Mouse (Mus musculus) CH12.LX (cell line): ENCODE measurements at regions not wholly inside any gene's neighbourhood (a gene's known extent, or its start where the extent isn't known, plus 50 kb on each side); places are given as distances from the start of the nearest gene placed in this dataset.

Source experiments
- DNase-seq: peaks from one replicate; pipeline ENCODE4 v3.0.0-alpha.2; 2013; ENCODE audit errors: extremely low read depth
- H3K27ac ChIP-seq: 2 replicates; pipeline ENCODE4 v1.5.1; 2012; ENCODE audit warnings: low read depth, mild to moderate bottlenecking, control low read depth, moderate library complexity; ENCODE audit not compliant: insufficient read depth
- H3K27me3 ChIP-seq: replicated peaks from 2 replicates; pipeline ENCODE3; 2012; ENCODE audit warnings: inconsistent platforms
- H3K36me3 ChIP-seq, 2 experiments: replicated peaks in 1 of 2; 2 replicates each; pipeline versions ENCODE3 to v1.6.1; 2012; ENCODE audit warnings: inconsistent platforms in 1 of 2, low read length in 1 of 2, mild to moderate bottlenecking in 1 of 2, mixed read lengths in 1 of 2, moderate library complexity in 1 of 2; ENCODE audit not compliant: control insufficient read depth in 1 of 2, insufficient read depth in 1 of 2
- H3K4me1 ChIP-seq, 2 experiments: 2 replicates each; pipeline ENCODE4 v1.6.1; 2012; ENCODE audit warnings: inconsistent platforms in 1 of 2, moderate library complexity in 1 of 2; ENCODE audit not compliant: insufficient read depth in 2 of 2, control insufficient read depth in 1 of 2
- H3K4me2 ChIP-seq: 2 replicates; pipeline ENCODE4 v1.6.1; 2012; ENCODE audit warnings: low read depth, mild to moderate bottlenecking, control low read depth; ENCODE audit not compliant: poor library complexity, insufficient read depth, severe bottlenecking
- H3K4me3 ChIP-seq, 3 experiments: fragments of 150-350 bp in 1 of 3; sonication (generic) in 1 of 3; replicated peaks in 1 of 3; 2 replicates each; pipeline versions ENCODE3 to v1.5.1; 2011 to 2012; ENCODE audit warnings: low read depth in 2 of 3, low read length in 2 of 3, mild to moderate bottlenecking in 2 of 3, moderate library complexity in 2 of 3, control low read depth in 1 of 3, improper control_type of control experiment in 1 of 3, inconsistent platforms in 1 of 3, mixed read lengths in 1 of 3; ENCODE audit not compliant: poor library complexity in 1 of 3
- H3K79me2 ChIP-seq: replicated peaks from 2 replicates; pipeline ENCODE4 v1.6.1; 2012; ENCODE audit warnings: mild to moderate bottlenecking, moderate library complexity; ENCODE audit not compliant: control insufficient read depth, poor library complexity, insufficient read depth, severe bottlenecking; ENCODE audit errors: extremely low read depth
- H3K9ac ChIP-seq: 2 replicates; pipeline ENCODE4 v1.6.1; 2012; ENCODE audit warnings: low read depth, mild to moderate bottlenecking, control low read depth, moderate library complexity; ENCODE audit not compliant: insufficient read depth
- H3K9me3 ChIP-seq: replicated peaks from 2 replicates; pipeline ENCODE3; 2012; ENCODE audit warnings: low read length, inconsistent platforms, mixed read lengths
- BHLHE40 ChIP-seq: IDR thresholded peaks from 2 replicates; pipeline ENCODE4 v1.6.1; 2011; ENCODE audit warnings: mild to moderate bottlenecking, low read depth, low read length, improper control_type of control experiment
- CTCF ChIP-seq, 2 experiments: IDR thresholded peaks in 1 of 2; conservative IDR thresholded peaks in 1 of 2; 2 replicates each; pipeline ENCODE4 v1.5.1; 2011 to 2012; ENCODE audit warnings: low read depth in 2 of 2, low read length in 2 of 2, improper control_type of control experiment in 1 of 2, inconsistent platforms in 1 of 2, mild to moderate bottlenecking in 1 of 2, moderate library complexity in 1 of 2
- E2F4 ChIP-seq: IDR thresholded peaks from 2 replicates; pipeline ENCODE4 v1.6.1; 2011; ENCODE audit warnings: low read depth, low read length, improper control_type of control experiment; ENCODE audit not compliant: insufficient replicate concordance
- ETS1 ChIP-seq: conservative IDR thresholded peaks from 2 replicates; pipeline ENCODE4 v1.6.1; 2012; ENCODE audit warnings: low read depth, mild to moderate bottlenecking, inconsistent platforms, low read length, improper control_type of control experiment, moderate library complexity
- KAT2A ChIP-seq: IDR thresholded peaks from 2 replicates; pipeline ENCODE4 v1.6.1; 2012; ENCODE audit warnings: low read length, improper control_type of control experiment, inconsistent platforms; ENCODE audit not compliant: insufficient replicate concordance
- MAFK ChIP-seq: IDR thresholded peaks from 2 replicates; pipeline ENCODE4 v1.6.1; 2011; ENCODE audit warnings: low read length, improper control_type of control experiment; ENCODE audit not compliant: insufficient replicate concordance
- MEF2A ChIP-seq: IDR thresholded peaks from 2 replicates; pipeline ENCODE4 v1.6.1; 2014; ENCODE audit warnings: low read depth, mild to moderate bottlenecking, inconsistent platforms, low read length, improper control_type of control experiment, borderline replicate concordance
- MYC ChIP-seq: IDR thresholded peaks from 2 replicates; pipeline ENCODE4 v1.6.1; 2011; ENCODE audit warnings: low read depth, mild to moderate bottlenecking, improper control_type of control experiment, low read length
- POLR2A ChIP-seq: IDR thresholded peaks from 2 replicates; pipeline ENCODE4 v1.6.1; 2011; ENCODE audit warnings: low read depth, mild to moderate bottlenecking, improper control_type of control experiment, low read length
- SIN3A ChIP-seq: IDR thresholded peaks from 2 replicates; pipeline ENCODE4 v1.6.1; 2012; ENCODE audit warnings: low read length, improper control_type of control experiment, inconsistent platforms
- SMC3 ChIP-seq: IDR thresholded peaks from 2 replicates; pipeline ENCODE4 v1.6.1; 2011; ENCODE audit warnings: low read depth, low read length, improper control_type of control experiment
- TBP ChIP-seq: conservative IDR thresholded peaks from 2 replicates; pipeline ENCODE4 v1.6.1; 2011; ENCODE audit warnings: low read depth, low read length, improper control_type of control experiment
- USF1 ChIP-seq: IDR thresholded peaks from 2 replicates; pipeline ENCODE4 v1.6.1; 2014; ENCODE audit warnings: low read depth, mild to moderate bottlenecking, inconsistent platforms, low read length, improper control_type of control experiment
- ZKSCAN1 ChIP-seq: IDR thresholded peaks from 2 replicates; pipeline ENCODE4 v1.6.1; 2012; ENCODE audit warnings: low read depth, inconsistent platforms, low read length, improper control_type of control experiment, borderline replicate concordance
- ZMIZ1 ChIP-seq: IDR thresholded peaks from 2 replicates; pipeline ENCODE4 v1.6.1; 2012; ENCODE audit warnings: low read depth, mild to moderate bottlenecking, inconsistent platforms, low read length, improper control_type of control experiment
- dilution Hi-C: fragments of 300-500 bp; cut with MboI; formaldehyde crosslinking; loops from 2 replicates; pipeline ENCODE4 v1.14.3; 2020; ENCODE audit warnings: low sequenced_read_pairs; ENCODE audit not compliant: extremely low pct_unique_long_range_greater_than_20kb, extremely low pct_ligation_motif_present
- in situ Hi-C: fragments of 300-500 bp; cut with MboI; formaldehyde crosslinking; loops from 3 replicates; pipeline ENCODE4 v1.14.3; 2019; ENCODE audit warnings: low sequenced_read_pairs, low pct_ligation_motif_present, low pct_unique_long_range_greater_than_20kb, mixed read lengths

DNA sequence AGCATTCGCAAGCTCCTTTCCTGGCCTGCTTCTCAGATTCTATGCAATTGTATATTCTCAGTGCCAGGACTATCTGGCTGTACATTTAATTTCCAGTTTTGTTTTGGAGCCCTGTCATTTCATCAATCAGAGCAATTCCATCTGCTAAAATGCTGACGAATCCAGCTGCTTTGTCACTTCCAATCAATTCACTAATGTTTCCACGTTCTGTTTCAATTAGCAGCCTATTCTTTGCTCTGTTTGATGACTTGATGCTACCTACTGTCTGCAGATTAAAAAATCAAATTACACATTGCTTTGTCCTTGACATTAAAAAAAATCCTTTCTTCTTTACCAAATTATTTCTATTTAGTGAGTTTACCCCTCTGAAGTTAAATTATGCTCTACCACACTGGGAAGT lies 71.2 kb downstream of the Cavin2 start:
- no peaks in the 10 kb centered on the region for H3K79me2 ChIP-seq
- in situ Hi-C loops (no loop called here), dilution Hi-C loops (no loop called here)
- H3K9me3 ChIP-seq: no peaks in the 10 kb centered on the region
- no peaks in the 10 kb centered on the region for H3K4me1 ChIP-seq
- no peak for DNase-seq
- H3K9ac ChIP-seq: no peak overlapping the region
- H3K36me3 ChIP-seq: no peaks in the 10 kb centered on the region
- no peak for TF ChIP-seq BHLHE40
- TF ChIP-seq SIN3A: no peak
- TF ChIP-seq ZKSCAN1: no peak
- no peak for TF ChIP-seq ZMIZ1
- no peak for TF ChIP-seq USF1
- no peak for TF ChIP-seq MYC
- TF ChIP-seq E2F4: no peak
- TF ChIP-seq ETS1: no peak
- no peak for TF ChIP-seq CTCF (conservative IDR thresholded peaks at IDR 0.05 in 1 of 2, IDR thresholded peaks at IDR 0.05 in 1 of 2; ENCODE audit: low read depth in 2 of 2, low read length in 2 of 2)
- TF ChIP-seq MAFK: no peak
- TF ChIP-seq POLR2A: no peak
- no peak for TF ChIP-seq KAT2A
- no peak for TF ChIP-seq MEF2A
- TF ChIP-seq TBP: no peak
- TF ChIP-seq SMC3: no peak
- no peak overlapping the region for H3K4me2 ChIP-seq
- no peak overlapping the region for H3K4me3 ChIP-seq
- H3K27ac ChIP-seq: no peak overlapping the region
- no peaks in the 10 kb centered on the region for H3K27me3 ChIP-seq
